Mouse (Mus musculus): ENCODE results near the gene Errfi1. TPM values are rescaled to one million over a fixed set of nuclear protein-coding genes. Genes with fewer than 3 reads are reported as not detected.

Errfi1 gene
- polyA plus RNA-seq, 1 experiment from 2014 or later, result 27.2 TPM

- Histone ChIP-seq H3K4me1 (ENCODE audit: control insufficient read depth, insufficient read depth, low read depth, low read length) (no peaks in the 10 kb centered on the region), H3K36me3 (ENCODE audit: control insufficient read depth, insufficient read depth, low read length) (no peaks in the 10 kb centered on the region), H3K9ac (ENCODE audit: low read depth, low read length) (no peak overlapping the region), H3K9me3 (ENCODE audit: control insufficient read depth, low read length) (no peaks in the 10 kb centered on the region), H3K27me3 (replicated peaks; ENCODE audit: control insufficient read depth, insufficient read depth, low read length) (no peaks in the 10 kb centered on the region), H3K27ac (ENCODE audit: low read depth, low read length) (no peak overlapping the region), H3K4me3 (ENCODE audit: low read length) (no peak overlapping the region), H3K4me2 (ENCODE audit: low read length) (no peak overlapping the region)
- 88% methylated on average over 12 of the region's 12 CpGs for WGBS
- ATAC-seq, result no peak
Observed at GRCm38 (mm10) chr4:150836961-150837360, 16.8 kb upstream of the Errfi1 start.

DNA sequence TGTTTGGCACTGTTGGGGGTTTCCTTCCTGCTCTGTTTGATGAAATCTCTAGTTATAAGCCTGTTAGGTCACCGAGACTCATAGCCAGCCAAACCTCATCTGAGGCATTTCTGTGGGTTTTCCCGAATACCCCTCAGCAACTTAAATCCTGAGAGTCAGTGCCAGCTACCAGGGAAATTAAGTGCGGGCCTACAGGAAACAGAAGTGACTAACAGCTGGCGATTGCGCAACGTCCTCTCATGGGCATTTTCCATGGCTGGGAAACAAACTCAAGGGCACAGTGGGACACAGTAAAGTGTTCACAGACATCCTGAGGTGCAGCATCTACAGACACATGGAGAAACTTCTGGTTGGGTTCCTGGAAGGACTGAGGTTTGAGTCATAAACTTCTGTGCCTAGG is 16.3 kb upstream of the Errfi1 start:
- 74% methylated on average over 6 of the region's 6 CpGs for WGBS
- ATAC-seq, result no peak
- H3K4me1 ChIP-seq (ENCODE audit: control insufficient read depth, insufficient read depth, low read depth, low read length), result no peaks in the 10 kb centered on the region

GRCm38 (mm10) chr4:150842045-150842444 is 11.7 kb upstream of the Errfi1 start:
- WGBS, result 80% methylated on average over 5 of the region's 5 CpGs
- ATAC-seq, result no peak
- Histone ChIP-seq H3K27me3 (replicated peaks; ENCODE audit: control insufficient read depth, insufficient read depth, low read length) (no peaks in the 10 kb centered on the region), H3K4me1 (ENCODE audit: control insufficient read depth, insufficient read depth, low read depth, low read length) (no peaks in the 10 kb centered on the region), H3K9me3 (ENCODE audit: control insufficient read depth, low read length) (no peaks in the 10 kb centered on the region), H3K27ac (ENCODE audit: low read depth, low read length) (no peak overlapping the region), H3K36me3 (ENCODE audit: control insufficient read depth, insufficient read depth, low read length) (no peaks in the 10 kb centered on the region), H3K9ac (ENCODE audit: low read depth, low read length) (no peak overlapping the region), H3K4me2 (ENCODE audit: low read length) (no peak overlapping the region), H3K4me3 (ENCODE audit: low read length) (no peak overlapping the region)

More for the DNA sequence above, 16.3 kb upstream of the Errfi1 start:
- Histone ChIP-seq H3K9ac (ENCODE audit: low read depth, low read length) (no peak overlapping the region), H3K4me3 (ENCODE audit: low read length) (no peak overlapping the region), H3K9me3 (ENCODE audit: control insufficient read depth, low read length) (no peaks in the 10 kb centered on the region), H3K27ac (ENCODE audit: low read depth, low read length) (no peak overlapping the region), H3K36me3 (ENCODE audit: control insufficient read depth, insufficient read depth, low read length) (no peaks in the 10 kb centered on the region), H3K27me3 (replicated peaks; ENCODE audit: control insufficient read depth, insufficient read depth, low read length) (no peaks in the 10 kb centered on the region), H3K4me2 (ENCODE audit: low read length) (no peak overlapping the region)

DNA sequence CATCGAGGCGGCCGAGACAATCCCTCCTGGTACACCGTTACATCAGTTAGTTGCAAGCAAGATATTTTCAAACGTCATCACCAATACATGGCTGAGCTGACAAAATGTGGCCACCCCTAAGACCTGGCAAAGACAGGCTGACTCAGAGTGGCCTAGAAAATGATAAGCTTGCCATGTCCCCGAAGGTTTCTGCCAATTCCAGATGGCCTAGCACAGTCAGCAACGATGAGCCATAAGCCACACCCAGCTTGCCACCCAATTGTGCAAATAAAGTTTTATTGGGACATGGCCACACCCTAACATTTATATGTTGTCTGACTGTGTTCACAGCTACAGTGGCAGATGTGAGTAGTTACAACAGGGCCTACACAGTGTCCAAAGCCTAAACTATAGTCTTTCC is 10.5 kb upstream of the Errfi1 start:
- no peak overlapping the region for H3K4me2 ChIP-seq (ENCODE audit: low read length)
- no peak overlapping the region for H3K27ac ChIP-seq (ENCODE audit: low read depth, low read length)
- no peak overlapping the region for H3K9ac ChIP-seq (ENCODE audit: low read depth, low read length)
- ATAC-seq, result no peak
- no peak overlapping the region for H3K4me3 ChIP-seq (ENCODE audit: low read length)
- no peaks in the 10 kb centered on the region for H3K9me3 ChIP-seq (ENCODE audit: control insufficient read depth, low read length)
- H3K36me3 ChIP-seq (ENCODE audit: control insufficient read depth, insufficient read depth, low read length), result no peaks in the 10 kb centered on the region
- H3K4me1 ChIP-seq (ENCODE audit: control insufficient read depth, insufficient read depth, low read depth, low read length), result no peaks in the 10 kb centered on the region
- WGBS, result 87% methylated on average over 7 of the region's 7 CpGs
- H3K27me3 ChIP-seq (replicated peaks; ENCODE audit: control insufficient read depth, insufficient read depth, low read length), result no peaks in the 10 kb centered on the region

GRCm38 (mm10) chr4:150846316-150846715 is 7.4 kb upstream of the Errfi1 start:
- 50% methylated on average over 8 of the region's 8 CpGs for whole genome bisulfite sequencing
- Histone ChIP-seq H3K4me3 (ENCODE audit: low read length) (no peak overlapping the region), H3K27ac (ENCODE audit: low read depth, low read length) (no peak overlapping the region), H3K4me1 (ENCODE audit: control insufficient read depth, insufficient read depth, low read depth, low read length) (no peaks in the 10 kb centered on the region), H3K27me3 (replicated peaks; ENCODE audit: control insufficient read depth, insufficient read depth, low read length) (no peaks in the 10 kb centered on the region), H3K9me3 (ENCODE audit: control insufficient read depth, low read length) (no peaks in the 10 kb centered on the region), H3K36me3 (ENCODE audit: control insufficient read depth, insufficient read depth, low read length) (no peaks in the 10 kb centered on the region), H3K4me2 (ENCODE audit: low read length) (no peak overlapping the region), H3K9ac (ENCODE audit: low read depth, low read length) (no peak overlapping the region)
- 0 out of 2 replicates have a peak, but pooled peaks have one; percentile 37 for ATAC-seq

DNA sequence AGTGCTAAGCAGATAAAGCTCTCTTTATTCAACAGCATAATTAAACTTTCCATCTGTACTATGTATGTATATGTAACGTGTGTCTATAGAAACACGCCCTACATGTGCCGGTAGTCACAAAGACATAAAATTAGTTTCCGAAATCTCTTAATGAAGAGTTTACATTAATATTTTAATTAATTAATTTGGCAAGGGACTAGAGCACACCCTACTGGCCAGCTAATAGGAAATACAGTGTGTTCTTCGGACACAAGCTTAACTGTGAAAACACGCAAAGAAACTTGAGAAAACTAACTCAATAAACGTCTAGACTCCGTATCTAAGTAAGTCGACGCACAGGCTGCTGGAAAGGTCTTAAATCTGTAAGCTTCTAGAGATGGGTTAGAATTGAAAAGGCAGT is 3.8 kb upstream of the Errfi1 start:
- H3K27me3 ChIP-seq (replicated peaks; ENCODE audit: control insufficient read depth, insufficient read depth, low read length), result no peaks in the 10 kb centered on the region
- no peaks in the 10 kb centered on the region for H3K36me3 ChIP-seq (ENCODE audit: control insufficient read depth, insufficient read depth, low read length)
- no peak overlapping the region for H3K4me3 ChIP-seq (ENCODE audit: low read length)
- H3K27ac ChIP-seq (ENCODE audit: low read depth, low read length), result no peak overlapping the region
- H3K9ac ChIP-seq (ENCODE audit: low read depth, low read length), result no peak overlapping the region
- no peaks in the 10 kb centered on the region; the same call in 1 of the 2 replicates for H3K4me1 ChIP-seq (ENCODE audit: control insufficient read depth, insufficient read depth, low read depth, low read length)
- WGBS, result 57% methylated on average over 10 of the region's 10 CpGs
- no peak for ATAC-seq
- no peaks in the 10 kb centered on the region for H3K9me3 ChIP-seq (ENCODE audit: control insufficient read depth, low read length)
- no peak overlapping the region for H3K4me2 ChIP-seq (ENCODE audit: low read length)

DNA sequence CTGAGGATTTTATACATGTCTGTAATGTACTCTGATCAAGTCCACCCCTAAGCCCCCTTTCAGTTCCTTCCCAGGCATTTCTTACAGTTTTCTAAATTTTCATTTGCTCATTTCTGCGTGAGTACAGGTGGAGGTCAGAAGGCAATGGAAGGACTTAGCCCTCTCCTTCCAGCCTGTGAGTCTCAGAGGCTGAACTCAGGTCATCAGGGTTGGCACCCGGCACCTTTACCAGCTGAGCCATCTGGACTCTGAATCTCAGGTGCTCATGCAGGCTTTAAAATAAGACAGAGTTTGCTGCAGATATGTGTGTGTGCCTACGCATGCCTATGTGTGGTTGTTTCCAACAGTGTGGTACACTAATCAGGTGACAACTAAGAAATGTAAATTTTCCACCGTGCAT is 2.8 kb upstream of the Errfi1 start:
- Histone ChIP-seq H3K27ac (ENCODE audit: low read depth, low read length) (no peak overlapping the region), H3K9ac (ENCODE audit: low read depth, low read length) (no peak overlapping the region), H3K4me3 (ENCODE audit: low read length) (no peak overlapping the region), H3K4me2 (ENCODE audit: low read length) (no peak overlapping the region), H3K36me3 (ENCODE audit: control insufficient read depth, insufficient read depth, low read length) (no peaks in the 10 kb centered on the region), H3K9me3 (ENCODE audit: control insufficient read depth, low read length) (no peaks in the 10 kb centered on the region), H3K4me1 (ENCODE audit: control insufficient read depth, insufficient read depth, low read depth, low read length) (peaks cover 1% of the 10 kb centered on the region), H3K27me3 (replicated peaks; ENCODE audit: control insufficient read depth, insufficient read depth, low read length) (no peaks in the 10 kb centered on the region)
- ATAC-seq, result no peak
- WGBS, result 92% methylated on average over 4 of the region's 4 CpGs

- H3K27ac ChIP-seq (ENCODE audit: low read depth, low read length), result no peak overlapping the region
- no peak overlapping the region for H3K9ac ChIP-seq (ENCODE audit: low read depth, low read length)
- H3K27me3 ChIP-seq (replicated peaks; ENCODE audit: control insufficient read depth, insufficient read depth, low read length), result no peaks in the 10 kb centered on the region
- no peak overlapping the region for H3K4me3 ChIP-seq (ENCODE audit: low read length)
- no peak for ATAC-seq
- no peak overlapping the region for H3K4me2 ChIP-seq (ENCODE audit: low read length)
- 57% methylated on average over 8 of the region's 8 CpGs for WGBS
- H3K36me3 ChIP-seq (ENCODE audit: control insufficient read depth, insufficient read depth, low read length), result no peaks in the 10 kb centered on the region
- H3K9me3 ChIP-seq (ENCODE audit: control insufficient read depth, low read length), result no peaks in the 10 kb centered on the region
- H3K4me1 ChIP-seq (ENCODE audit: control insufficient read depth, insufficient read depth, low read depth, low read length), result peaks cover 8% of the 10 kb centered on the region
Observed at GRCm38 (mm10) chr4:150852045-150852444, 1.7 kb upstream of the Errfi1 start.

DNA sequence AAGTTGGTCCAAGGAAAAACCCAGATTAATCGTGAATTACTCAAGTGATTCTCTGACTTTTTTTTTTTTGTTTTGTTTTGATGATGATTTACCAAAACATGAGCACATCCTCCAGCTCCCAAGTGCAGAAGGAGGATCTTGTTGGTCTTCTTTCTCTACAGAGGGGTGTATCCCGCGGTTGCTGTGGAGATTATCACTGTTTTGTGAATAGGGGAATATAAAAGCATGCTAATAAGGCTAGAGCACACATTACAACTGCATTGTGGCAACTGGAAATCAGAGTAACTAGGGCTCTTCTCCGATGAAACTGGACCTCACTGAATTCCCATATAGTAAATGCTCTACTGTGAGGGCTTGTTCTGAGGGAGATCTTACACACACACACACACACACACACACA is 1.2 kb upstream of the Errfi1 start:
- WGBS, result 55% methylated on average over 4 of the region's 4 CpGs
- no peaks in the 10 kb centered on the region for H3K27me3 ChIP-seq (replicated peaks; ENCODE audit: control insufficient read depth, insufficient read depth, low read length)
- H3K36me3 ChIP-seq (ENCODE audit: control insufficient read depth, insufficient read depth, low read length), result no peaks in the 10 kb centered on the region
- no peak overlapping the region for H3K9ac ChIP-seq (ENCODE audit: low read depth, low read length)
- peaks cover 10% of the 10 kb centered on the region for H3K4me1 ChIP-seq (ENCODE audit: control insufficient read depth, insufficient read depth, low read depth, low read length)
- ATAC-seq, result no peak
- no peak overlapping the region for H3K4me2 ChIP-seq (ENCODE audit: low read length)
- H3K4me3 ChIP-seq (ENCODE audit: low read length), result no peak overlapping the region
- H3K9me3 ChIP-seq (ENCODE audit: control insufficient read depth, low read length), result no peaks in the 10 kb centered on the region
- H3K27ac ChIP-seq (ENCODE audit: low read depth, low read length), result no peak overlapping the region

DNA sequence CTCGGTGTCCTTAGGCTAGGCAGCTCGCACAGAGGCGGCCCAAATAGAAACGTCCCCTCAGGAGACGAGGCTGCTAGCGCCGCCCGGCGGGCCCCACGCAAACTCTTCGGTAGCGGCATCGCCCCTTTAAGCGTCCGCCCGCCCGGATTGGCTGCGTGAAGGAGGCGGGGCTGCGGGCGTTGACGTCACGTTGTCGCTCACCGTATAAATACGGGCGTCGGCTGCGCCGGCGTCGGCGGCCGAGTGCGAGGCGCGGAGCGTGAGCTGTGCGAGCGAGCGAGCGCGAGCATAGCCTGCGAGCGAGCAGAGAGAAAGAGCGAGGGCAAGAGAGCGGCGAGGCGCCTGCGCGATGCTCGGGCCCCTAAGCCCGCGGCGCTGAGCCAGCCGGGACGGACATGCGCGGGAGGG is 1.1 kb downstream of the Errfi1 start:
- H3K9ac ChIP-seq (ENCODE audit: low read depth, low read length), result peak overlapping the region; percentile 89
- ATAC-seq, result peak; percentile 97
- H3K27me3 ChIP-seq (replicated peaks; ENCODE audit: control insufficient read depth, insufficient read depth, low read length), result no peaks in the 10 kb centered on the region
- H3K4me3 ChIP-seq (ENCODE audit: low read length), result peak overlapping the region; percentile 73
- H3K27ac ChIP-seq (ENCODE audit: low read depth, low read length), result peak overlapping the region; percentile 96
- H3K9me3 ChIP-seq (ENCODE audit: control insufficient read depth, low read length), result no peaks in the 10 kb centered on the region
- H3K36me3 ChIP-seq (ENCODE audit: control insufficient read depth, insufficient read depth, low read length), result no peaks in the 10 kb centered on the region
- H3K4me2 ChIP-seq (ENCODE audit: low read length), result peak overlapping the region; percentile 82
- under 1% methylated on average over 48 of the region's 59 CpGs for WGBS
- peaks cover 10% of the 10 kb centered on the region for H3K4me1 ChIP-seq (ENCODE audit: control insufficient read depth, insufficient read depth, low read depth, low read length)
